Mouse (Mus musculus) intestine, embryonic 15.5 days (tissue): ENCODE measurements around the gene Mrpl14. TPM values are rescaled to one million over a fixed set of nuclear protein-coding genes. Genes with fewer than 3 reads are reported as not detected.

Experiments
- ATAC-seq: fragments of 200-750 bp; cut with Nextera tagmentation; 2 replicates; pipeline ENCODE4 v1.8.0; 2017; ENCODE audit warnings: moderate TSS enrichment, moderate library complexity
- H3K27ac ChIP-seq: fragments of 300-500 bp; sonication (generic); 2 replicates; pipeline ENCODE4 v1.5.1; 2015; ENCODE audit warnings: mild to moderate bottlenecking, inconsistent platforms
- H3K27me3 ChIP-seq: fragments of 300-500 bp; sonication (generic); replicated peaks from 2 replicates; pipeline ENCODE4 v1.6.1; 2015; ENCODE audit warnings: inconsistent platforms
- H3K36me3 ChIP-seq: fragments of 300-500 bp; sonication (generic); 2 replicates; pipeline ENCODE4 v1.6.1; 2015; ENCODE audit warnings: inconsistent platforms
- H3K4me1 ChIP-seq: fragments of 300-500 bp; sonication (generic); replicated peaks from 2 replicates; pipeline ENCODE4 v1.6.1; 2015; ENCODE audit warnings: inconsistent platforms
- H3K4me2 ChIP-seq: fragments of 300-500 bp; sonication (generic); replicated peaks from 2 replicates; pipeline ENCODE4 v1.6.1; 2015; ENCODE audit warnings: mild to moderate bottlenecking, inconsistent platforms
- H3K4me3 ChIP-seq: fragments of 300-500 bp; sonication (generic); replicated peaks from 2 replicates; pipeline ENCODE4 v1.5.1; 2015; ENCODE audit warnings: inconsistent platforms
- H3K9ac ChIP-seq: fragments of 300-500 bp; sonication (generic); 2 replicates; pipeline ENCODE4 v1.6.1; 2015; ENCODE audit warnings: inconsistent platforms
- H3K9me3 ChIP-seq: fragments of 300-500 bp; sonication (generic); 2 replicates; pipeline ENCODE4 v1.6.1; 2016; ENCODE audit warnings: inconsistent platforms
- WGBS: fragments of 180-500 bp; shearing (Covaris S2); methylation state at CpG from one replicate; pipeline ENCODE4 v1.1.7; 2015; 5-methylcytosine and 5-hydroxymethylcytosine counted together
- polyA plus RNA-seq: library from polyadenylated mRNA; unstranded; fragments of >200 nt; fragmentation: Nextera tagmentation; extraction: Ambion mirVana; gene quantifications from 2 replicates; pipeline ENCODE4 v1.2.1, GENCODE M21; 2015

The Mrpl14 gene
- polyA plus RNA-seq, 1 experiment from 2014 or later: 147 TPM

DNA sequence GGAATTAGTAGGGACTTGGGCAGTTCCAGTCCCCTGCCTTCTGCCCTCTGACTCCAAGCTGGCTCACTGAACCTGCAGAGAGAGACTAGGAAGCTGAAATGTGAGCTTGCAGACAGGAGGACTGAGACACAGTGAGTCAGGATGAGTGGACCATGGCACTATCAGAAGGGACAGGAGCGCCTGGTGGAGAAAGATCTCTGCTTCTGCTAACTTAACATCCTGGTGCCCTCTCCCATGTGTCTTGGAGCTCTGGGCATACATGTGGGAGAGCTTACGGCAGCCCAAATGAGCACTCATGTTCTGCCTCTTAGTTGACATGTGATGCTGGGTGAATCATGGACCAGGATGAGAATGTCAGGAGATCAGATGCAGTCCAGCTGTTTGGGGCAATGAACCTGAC is 59.5 kb downstream of the Mrpl14 start:
- no peak overlapping the region for H3K9ac ChIP-seq
- no peaks in the 10 kb centered on the region for H3K36me3 ChIP-seq
- no peak overlapping the region for H3K4me3 ChIP-seq
- H3K27ac ChIP-seq: no peak overlapping the region
- H3K4me2 ChIP-seq: no peak overlapping the region
- ATAC-seq: no peak
- peaks cover 5% of the 10 kb centered on the region; the same call in 1 of the 2 replicates for H3K4me1 ChIP-seq
- no peaks in the 10 kb centered on the region for H3K9me3 ChIP-seq
- 90% methylated on average over 2 of the region's 2 CpGs for WGBS
- no peaks in the 10 kb centered on the region for H3K27me3 ChIP-seq

DNA sequence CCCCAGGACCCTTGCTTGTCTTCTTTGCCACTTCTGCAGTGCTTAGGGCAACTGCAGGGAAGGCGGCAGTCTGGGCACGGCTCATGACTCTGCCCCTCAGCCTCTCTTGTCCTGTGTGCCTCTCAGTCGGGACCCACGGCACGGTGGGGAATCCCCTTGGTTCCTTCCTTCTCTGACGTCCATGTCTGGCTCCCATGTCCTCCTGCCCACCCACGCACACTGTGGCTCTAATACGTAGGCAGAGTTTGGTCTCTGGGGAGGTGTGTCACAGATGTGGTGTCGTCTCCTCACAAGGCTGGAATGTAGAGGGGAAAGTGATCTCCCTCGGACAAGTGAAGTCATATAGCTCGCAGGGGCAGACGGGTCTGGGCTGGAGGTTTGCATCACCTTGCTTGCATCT is 60.6 kb downstream of the Mrpl14 start:
- no peaks in the 10 kb centered on the region for H3K27me3 ChIP-seq
- no peak overlapping the region for H3K27ac ChIP-seq
- H3K9me3 ChIP-seq: no peaks in the 10 kb centered on the region
- no peak for ATAC-seq
- H3K4me1 ChIP-seq: peaks cover 5% of the 10 kb centered on the region; the same call in 1 of the 2 replicates
- 53% methylated on average over 12 of the region's 12 CpGs for WGBS
- no peak overlapping the region for H3K9ac ChIP-seq
- H3K4me2 ChIP-seq: no peak overlapping the region
- no peaks in the 10 kb centered on the region for H3K36me3 ChIP-seq
- H3K4me3 ChIP-seq: no peak overlapping the region

DNA sequence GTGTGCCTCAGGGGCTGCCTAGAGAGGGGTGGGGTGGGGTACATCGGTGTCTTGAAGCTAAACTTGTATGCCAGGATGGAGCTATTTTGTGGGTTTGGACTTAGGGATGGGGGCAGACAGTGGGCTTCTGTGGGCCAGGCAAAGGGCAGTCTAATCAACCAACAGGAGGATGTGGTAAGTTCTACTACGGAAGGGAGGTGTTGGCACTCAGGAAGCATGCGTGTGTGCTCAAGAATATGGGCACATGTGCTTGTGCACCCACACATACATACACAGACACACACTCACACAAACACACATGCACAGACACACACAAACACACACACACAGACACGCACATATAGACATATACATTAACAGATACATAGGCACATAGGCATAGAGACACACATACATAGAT is 61.2 kb downstream of the Mrpl14 start:
- Histone ChIP-seq H3K36me3 (no peaks in the 10 kb centered on the region), H3K4me2 (no peak overlapping the region), H3K4me1 (peaks cover 5% of the 10 kb centered on the region; the same call in 1 of the 2 replicates), H3K9ac (no peak overlapping the region), H3K27ac (no peak overlapping the region), H3K4me3 (no peak overlapping the region), H3K9me3 (no peaks in the 10 kb centered on the region), H3K27me3 (no peaks in the 10 kb centered on the region)
- ATAC-seq: no peak
- WGBS: 91% methylated on average over 4 of the region's 4 CpGs

Other genes starting within 250 kb of the Mrpl14 start
- gene Spats1, start 210.9 kb upstream of the Mrpl14 start, polyA plus RNA-seq: 0.11 and 0.43 TPM in 2 replicates
- gene Aars2, start 179.5 kb upstream of the Mrpl14 start, polyA plus RNA-seq: 17.0 and 18.9 TPM in 2 replicates
- gene Tcte1, start 162.9 kb upstream of the Mrpl14 start, polyA plus RNA-seq: 0.13 and 0.33 TPM in 2 replicates
- gene Tmem151b, start 136.6 kb upstream of the Mrpl14 start, polyA plus RNA-seq: 2.5 and 2.7 TPM in 2 replicates
- gene Nfkbie, start 130.6 kb upstream of the Mrpl14 start, polyA plus RNA-seq: 4.8 and 4.9 TPM in 2 replicates
- gene Slc35b2, start 122.4 kb upstream of the Mrpl14 start, polyA plus RNA-seq: 124 and 128 TPM in 2 replicates
- 1,578 and 1,609 TPM in 2 replicates for gene Hsp90ab1, start 113.1 kb upstream of the Mrpl14 start, polyA plus RNA-seq
- gene Slc29a1, start 86.7 kb upstream of the Mrpl14 start, polyA plus RNA-seq: 80.0 and 85.4 TPM in 2 replicates
- 0.43 and 0.54 TPM in 2 replicates for gene Mymx, start 84.2 kb upstream of the Mrpl14 start, polyA plus RNA-seq
- 0.34 and 0.40 TPM in 2 replicates for gene Capn11, start 27.0 kb upstream of the Mrpl14 start, polyA plus RNA-seq
- 33.5 and 34.2 TPM in 2 replicates for gene Tmem63b, start 583 bp downstream of the Mrpl14 start, polyA plus RNA-seq
- gene 1600014C23Rik, start 47.5 kb downstream of the Mrpl14 start, polyA plus RNA-seq: 0.52 TPM in 1 of 2 replicates, not detected in the other